Mouse (Mus musculus): ENCODE results near the gene Gpr137b.
"Not testable (repeated sequence)": the region's sequence is repeated elsewhere in the genome, so short reads cannot be mapped to it uniquely, and the experiment has no call there.

The Gpr137b gene

DNA sequence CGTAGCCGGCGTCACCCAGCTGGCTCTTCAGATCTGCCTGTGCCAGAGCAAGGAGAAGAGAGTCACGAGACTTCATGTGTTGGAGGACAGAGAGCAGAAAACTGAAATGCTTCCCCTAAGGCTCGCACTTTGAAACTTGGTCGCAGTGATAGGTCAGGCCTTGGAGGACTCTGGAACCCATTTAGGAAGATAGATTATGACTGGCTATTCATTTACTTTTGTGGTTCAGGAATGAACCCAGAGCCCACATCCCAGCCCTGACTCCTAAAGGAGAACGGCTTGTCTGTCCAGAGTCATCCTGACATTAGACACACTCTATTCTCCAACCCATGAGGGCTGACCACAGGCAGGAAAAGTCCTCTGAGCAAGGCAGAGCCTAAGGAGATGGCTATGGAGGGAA, 30.3 kb downstream of the Gpr137b start:
- not testable (repeated sequence) for DNase-seq

DNA sequence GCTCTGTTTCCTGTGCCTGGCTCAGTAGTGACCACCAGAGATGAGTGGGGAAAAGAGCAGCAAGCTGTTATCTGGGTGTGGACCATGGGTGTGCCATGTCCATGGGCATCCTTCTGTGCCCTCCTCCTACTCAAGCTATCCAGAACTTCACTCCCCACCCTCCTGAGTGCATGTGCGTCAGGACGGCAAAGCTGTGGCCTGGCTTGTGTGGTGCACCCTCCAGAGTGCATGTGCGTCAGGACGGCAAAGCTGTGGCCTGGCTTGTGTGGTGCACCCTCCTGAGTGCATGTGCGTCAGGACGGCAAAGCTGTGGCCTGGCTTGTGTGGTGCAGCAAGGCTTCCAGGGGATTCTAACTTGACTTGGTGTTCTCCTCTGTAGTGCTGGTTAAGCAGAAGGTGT, 31.6 kb downstream of the Gpr137b start:
- DNase-seq = not testable (repeated sequence)

DNA sequence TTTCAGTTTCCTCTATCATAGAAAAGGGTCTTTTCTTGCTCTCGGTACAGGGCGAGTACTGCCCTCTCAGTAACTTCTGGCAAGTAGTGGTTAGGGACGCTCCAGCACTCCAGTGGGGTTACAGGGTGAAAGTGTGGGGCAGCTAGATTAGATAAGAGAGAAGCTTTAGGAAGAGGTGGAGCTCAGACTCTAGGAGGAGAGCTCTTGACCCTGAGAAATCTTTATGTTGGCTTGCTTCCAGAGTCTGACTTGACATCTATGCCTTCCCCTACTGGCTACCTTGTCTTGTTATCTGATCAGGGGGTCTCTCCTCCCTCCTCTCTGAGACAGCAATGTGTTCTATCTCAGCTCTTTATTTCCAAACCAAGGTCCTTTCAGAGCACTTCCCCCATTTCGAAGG, 33.8 kb downstream of the Gpr137b start:
- not testable (repeated sequence) for DNase-seq

DNA sequence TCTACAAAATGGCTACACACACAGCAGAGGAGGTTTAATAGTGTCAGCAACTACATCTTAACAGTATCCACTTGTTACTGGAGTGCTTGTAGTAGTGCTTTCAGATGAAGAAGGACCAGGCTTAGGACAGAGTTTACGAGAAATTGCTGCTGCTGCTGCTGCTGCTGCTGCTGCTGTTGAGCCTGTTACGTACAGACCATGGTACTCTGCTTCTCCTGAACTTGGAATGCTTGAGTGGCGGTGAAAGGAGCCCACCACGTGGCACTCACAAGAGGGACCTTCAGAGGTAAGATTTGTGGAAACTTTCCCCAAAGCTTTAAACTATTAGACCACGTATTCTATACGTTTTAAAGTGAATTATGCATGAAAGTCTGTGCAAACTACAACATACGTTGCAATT, 35.2 kb downstream of the Gpr137b start:
- not testable (repeated sequence) for DNase-seq

DNA sequence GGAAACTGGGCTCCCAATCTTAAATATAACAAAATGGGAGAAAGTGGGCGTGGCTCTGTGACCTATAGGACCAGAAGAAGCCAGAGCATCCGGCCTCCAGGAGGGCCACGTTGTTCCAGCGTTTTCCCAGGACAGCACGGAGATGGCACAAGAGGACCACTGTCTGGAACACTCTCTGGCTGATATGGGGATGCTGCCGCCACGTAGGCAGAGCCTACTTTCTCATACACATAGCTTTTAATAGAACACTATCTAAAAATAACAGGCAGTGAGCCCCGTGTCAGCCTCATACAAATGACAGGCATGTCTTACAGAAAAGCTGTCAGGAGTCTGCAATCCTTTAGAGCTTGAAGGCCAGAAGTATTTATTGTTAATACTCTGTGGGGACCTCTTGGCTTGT, 35.7 kb downstream of the Gpr137b start:
- DNase-seq = not testable (repeated sequence)

DNA sequence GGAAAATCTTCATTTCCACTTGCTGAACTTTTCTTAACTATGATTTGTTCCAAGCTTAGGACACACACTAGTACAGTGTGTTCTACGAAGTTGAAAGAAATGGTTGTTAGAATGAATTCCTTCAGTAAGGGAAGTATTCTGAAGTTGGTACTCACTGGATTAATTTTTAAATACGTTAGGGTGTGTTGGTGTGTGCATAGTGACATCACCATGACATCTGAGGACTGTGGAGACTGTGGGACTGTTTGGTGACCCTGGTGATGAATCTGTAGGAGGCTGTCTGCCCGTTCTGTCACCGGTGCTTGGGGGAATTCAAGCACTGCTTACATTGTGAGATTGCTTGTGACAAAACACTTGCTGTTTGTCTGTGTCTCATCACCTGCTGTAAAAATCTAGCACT, 41.7 kb downstream of the Gpr137b start:
- not testable (repeated sequence) for DNase-seq

DNA sequence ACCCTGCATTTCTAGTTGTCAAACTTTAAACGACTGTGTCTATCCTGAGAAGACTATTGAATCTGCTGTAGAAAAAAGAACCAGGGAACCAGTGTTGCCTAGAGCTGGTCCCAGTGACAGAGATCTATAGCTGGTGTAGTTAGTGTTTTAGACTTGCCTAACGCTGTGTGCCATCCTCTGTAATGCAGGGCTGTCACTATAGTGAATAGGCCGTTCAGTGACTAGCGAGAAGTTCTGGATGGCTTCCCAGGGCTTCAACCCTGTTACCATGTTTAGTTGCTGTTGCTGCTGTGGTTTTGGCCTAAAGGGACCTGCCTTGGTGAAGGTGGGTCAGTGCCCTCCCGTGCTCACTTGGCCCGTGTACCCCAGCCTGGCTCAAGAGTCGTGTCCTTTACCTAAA, 43.1 kb downstream of the Gpr137b start:
- not testable (repeated sequence) for DNase-seq

DNA sequence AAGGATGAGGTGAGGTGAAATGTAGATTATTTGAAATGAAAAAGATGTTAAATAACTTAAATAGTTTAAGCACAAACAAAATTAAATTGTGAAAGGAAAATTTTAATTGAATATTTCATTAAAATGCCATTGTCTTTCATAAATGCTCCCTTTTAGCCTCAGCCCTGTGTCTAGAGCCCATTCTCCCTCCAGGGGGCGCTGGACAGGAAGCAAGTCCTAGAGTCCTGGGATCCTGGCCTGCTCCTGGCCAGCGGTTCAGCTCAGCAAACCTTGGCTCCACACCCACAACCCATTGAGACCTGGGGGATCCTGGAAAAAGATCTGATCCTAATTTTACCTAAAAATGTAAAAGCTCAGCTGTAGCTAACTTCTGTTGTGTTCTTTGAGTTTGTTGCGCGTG, 44.5 kb downstream of the Gpr137b start:
- DNase-seq = peak; percentile 84 to 87

DNA sequence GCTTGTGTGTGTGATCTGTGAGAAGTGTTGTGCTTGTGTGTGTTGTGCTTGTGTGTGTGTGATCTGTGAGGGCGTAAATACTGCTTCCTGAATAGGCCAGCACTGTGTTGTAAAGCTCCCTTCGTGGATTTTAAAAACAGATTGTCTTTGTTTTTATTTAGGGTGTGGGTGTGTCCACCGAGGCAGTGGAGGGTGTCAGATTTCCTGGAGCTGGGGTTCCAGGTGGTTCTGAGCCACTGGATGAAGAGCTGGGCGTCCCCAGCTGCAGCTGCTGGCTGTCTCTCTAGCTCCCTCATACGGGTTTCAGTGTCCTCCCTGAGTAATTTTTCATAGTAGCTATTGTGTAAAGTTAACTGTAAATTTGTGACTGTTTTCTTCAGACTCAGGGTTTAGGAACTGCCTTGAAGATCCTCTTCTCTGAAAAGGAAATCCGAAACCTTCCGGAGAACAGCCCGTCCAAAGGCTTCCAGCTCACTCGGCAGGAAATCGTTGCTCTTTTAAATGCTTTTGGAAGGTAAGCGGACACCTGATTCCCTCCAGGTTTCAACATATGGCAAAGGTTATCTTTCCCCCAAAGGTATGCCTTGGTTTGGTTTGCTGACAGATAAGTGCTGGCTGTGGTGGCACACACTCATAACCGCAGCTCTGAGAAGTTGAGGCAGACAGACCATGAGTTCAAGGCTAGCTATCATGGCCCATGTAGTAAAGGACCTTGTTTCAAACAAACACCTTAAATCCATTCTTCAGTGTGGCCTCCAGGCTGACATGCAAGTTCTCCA, 46.0 kb downstream of the Gpr137b start:
- DNase-seq = peak; percentile 26 to 53

DNA sequence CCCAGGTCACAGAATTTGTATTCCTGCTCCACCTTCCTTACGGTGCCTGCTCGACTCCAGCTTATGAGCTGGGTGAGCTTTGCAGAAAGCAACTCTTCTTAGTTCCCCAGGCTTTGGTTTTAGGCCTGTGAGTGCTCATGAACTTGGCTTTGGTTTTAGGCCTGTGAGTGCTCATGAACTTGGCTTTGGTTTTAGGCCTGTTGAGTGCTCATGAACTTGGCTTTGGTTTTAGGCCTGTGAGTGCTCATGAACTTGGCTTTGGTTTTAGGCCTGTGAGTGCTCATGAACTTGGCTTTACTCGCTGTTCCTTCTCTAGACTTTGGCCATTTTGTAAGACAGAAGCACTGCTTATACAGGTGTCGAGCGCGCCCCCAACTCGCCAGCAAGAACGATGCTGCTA, 56.5 kb downstream of the Gpr137b start:
- not testable (repeated sequence) for DNase-seq

DNA sequence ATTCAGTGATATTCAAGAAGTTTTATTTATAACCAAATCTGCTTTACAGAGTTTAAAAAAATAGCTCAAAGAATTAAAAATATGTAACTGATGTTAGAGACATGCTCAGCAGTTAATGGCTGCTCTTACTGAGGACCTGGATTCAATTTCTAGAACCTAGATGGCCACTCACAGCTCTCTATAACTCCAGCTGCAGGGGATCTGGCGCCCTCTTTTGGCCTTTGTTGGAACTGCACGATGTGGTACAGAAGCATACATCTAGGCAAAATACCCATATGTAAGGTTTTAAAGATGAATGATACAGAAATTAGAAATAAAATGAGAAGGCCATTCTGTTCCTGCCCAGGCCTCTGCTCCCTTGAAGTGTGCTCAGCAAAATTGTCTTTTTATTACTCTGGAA, 64.9 kb downstream of the Gpr137b start:
- DNase-seq = peak; percentile 81 to 85

Measured in kidney, postnatal 4 days (tissue).